Mouse (Mus musculus) thymus, adult 2 months (tissue): ENCODE data around the gene Ube2r2.

Source experiments
- CTCF ChIP-seq: fragments of 200-500 bp; IDR thresholded peaks from 2 replicates; pipeline ENCODE4 v1.5.1; 2012; ENCODE audit warnings: mild to moderate bottlenecking, control low read depth, low read length, moderate library complexity, borderline replicate concordance; ENCODE audit not compliant: control insufficient read depth, poor library complexity, insufficient read depth; ENCODE audit errors: extremely low read depth
- POLR2A ChIP-seq: fragments of 200-500 bp; IDR thresholded peaks from 2 replicates; pipeline ENCODE4 v1.6.1; 2012; ENCODE audit warnings: mild to moderate bottlenecking, low read length, control low read depth, moderate library complexity; ENCODE audit not compliant: control insufficient read depth, poor library complexity, insufficient read depth; ENCODE audit errors: extremely low read depth

DNA sequence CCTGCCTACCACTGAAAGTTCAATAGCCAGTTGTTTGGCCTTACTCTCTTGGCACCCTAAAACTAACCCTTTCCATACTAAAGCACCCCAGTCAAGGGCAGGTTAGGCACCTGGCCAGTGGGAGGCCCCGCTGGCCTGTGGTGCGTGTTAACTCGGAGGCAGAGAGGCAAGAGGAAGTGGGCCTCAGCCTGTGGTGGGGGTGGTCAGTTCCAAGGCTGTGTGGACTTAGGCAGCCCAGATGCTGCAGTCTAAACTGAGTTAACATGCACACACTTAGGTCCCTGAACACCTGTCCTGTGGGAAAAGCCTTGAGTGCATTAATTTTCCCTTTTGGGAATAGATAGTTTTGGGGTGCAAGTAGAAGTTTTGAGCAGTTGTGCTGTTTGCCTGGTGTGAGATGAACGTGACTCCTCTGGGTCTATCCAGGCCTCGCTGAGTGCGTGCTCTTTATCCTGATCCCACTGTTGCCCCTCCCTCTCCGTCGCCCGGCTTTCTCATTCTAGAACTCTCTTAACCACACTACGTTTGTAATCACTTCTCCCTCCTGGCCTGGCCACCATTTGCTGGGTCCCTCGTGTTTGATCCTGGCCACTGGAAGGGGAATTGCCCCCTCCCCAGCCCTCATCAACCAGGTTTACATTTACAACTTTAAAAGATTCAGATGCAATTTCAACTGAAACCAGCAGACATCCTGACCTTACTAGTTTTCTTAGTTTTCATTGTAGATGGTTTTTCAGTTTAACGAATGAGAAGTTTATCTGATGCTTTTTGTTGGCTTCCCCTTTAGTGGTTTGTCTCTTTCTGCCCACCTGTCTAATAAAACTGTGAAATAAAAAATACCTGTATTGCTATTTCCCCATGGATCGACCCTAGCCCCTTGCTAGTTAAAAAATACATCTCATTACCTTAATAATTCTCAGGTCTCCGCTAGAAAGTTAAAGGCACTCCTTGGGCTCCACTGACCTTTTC, 57.3 kb downstream of the Ube2r2 start:
- TF ChIP-seq CTCF (no peak), POLR2A (no peak)
